Mouse (Mus musculus) adrenal gland, postnatal 10 days (tissue): ENCODE data around the gene F2. TPM values are rescaled to one million over a fixed set of nuclear protein-coding genes. Genes with fewer than 3 reads are reported as not detected.
"Not testable (repeated sequence)": the region's sequence is repeated elsewhere in the genome, so short reads cannot be mapped to it uniquely, and the experiment has no call there.

Source experiments
- DNase-seq: peaks from one replicate; pipeline ENCODE4 v3.0.0; 2021; ENCODE audit warnings: mixed read lengths
- total RNA-seq, 2 experiments: library from RNA; stranded (reverse); gene quantifications; 2 replicates each; pipeline ENCODE4 v1.2.3; 2021

F2 gene
- total RNA-seq, 2 experiments from 2014 or later: 156 to 377 TPM

DNA sequence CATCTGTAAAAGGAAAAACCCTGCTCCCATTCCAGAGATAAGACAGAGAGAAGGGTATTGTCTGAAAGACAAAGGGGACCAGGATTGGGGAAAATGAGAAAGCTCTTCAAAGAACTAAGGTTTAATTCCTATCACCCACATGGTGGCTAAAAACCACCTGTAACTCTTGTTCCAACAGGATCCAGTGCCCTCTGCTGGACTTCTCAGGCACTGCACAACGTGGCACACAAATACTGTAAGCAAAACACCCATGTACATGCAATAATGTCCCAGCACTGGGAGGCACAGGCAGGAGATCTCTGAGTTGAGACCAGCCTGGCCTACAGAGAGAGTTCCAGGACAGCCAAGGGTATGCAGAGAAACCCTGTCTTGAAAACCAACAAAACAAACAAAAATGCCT is 10.5 kb upstream of the F2 start:
- peak; percentile 61 for DNase-seq

DNA sequence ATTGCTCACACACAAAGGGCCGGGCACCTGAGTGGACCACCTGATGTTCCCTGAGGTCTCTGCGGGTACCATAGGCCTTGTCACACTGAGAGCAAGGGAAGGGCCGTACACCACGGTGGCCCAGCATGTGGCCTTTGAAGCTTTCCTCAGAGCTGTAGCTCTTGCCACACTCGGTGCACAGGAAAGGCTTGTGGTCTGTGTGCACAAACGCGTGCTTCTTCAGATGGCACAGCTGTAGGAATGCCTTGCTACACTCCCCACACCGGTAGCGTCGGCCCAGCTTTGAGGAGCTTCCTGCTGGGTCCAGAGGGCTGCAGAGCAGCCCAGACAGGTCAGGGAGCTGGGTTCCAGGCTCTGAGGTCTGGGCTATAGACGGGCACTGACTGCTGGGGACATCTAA is 9.6 kb upstream of the F2 start:
- DNase-seq: no peak

DNA sequence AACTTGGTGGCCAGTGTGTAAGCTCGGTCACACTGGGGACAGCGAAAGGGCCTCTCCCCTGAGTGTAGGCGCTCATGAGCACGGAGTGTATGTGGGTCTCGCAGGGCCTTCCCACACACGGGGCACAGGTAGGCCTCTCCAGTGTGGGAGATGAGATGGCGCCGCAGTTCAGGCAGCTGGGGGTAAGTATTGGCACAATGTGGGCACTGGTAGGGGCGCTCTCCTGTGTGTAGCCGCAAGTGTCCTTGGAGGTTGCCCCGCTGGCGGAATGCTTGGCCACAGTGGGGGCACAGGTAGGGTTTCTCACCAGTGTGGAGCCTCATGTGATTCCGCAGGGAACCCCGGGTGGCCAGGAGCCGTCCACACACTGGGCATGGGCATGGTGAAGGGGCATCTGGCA is 9.1 kb upstream of the F2 start:
- DNase-seq: no peak

DNA sequence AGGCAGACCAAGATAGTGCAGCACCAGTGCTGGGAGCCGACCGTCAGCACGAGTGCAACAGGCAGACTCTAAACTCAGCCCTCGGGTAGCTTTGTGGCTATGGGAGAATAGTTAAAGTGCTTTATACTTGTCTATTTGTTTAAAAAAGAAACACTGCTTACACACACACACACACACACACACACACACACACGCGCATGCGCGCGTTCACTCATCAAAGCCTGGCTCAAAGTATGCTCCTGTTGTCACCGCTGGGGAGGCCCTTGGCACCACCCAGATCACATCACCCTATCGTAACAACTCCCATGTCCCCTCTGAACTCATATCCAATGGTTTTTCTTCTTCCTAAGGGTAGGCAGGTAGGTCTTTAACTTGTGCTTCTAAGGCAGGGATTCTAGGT is 7.8 kb upstream of the F2 start:
- no peak for DNase-seq

DNA sequence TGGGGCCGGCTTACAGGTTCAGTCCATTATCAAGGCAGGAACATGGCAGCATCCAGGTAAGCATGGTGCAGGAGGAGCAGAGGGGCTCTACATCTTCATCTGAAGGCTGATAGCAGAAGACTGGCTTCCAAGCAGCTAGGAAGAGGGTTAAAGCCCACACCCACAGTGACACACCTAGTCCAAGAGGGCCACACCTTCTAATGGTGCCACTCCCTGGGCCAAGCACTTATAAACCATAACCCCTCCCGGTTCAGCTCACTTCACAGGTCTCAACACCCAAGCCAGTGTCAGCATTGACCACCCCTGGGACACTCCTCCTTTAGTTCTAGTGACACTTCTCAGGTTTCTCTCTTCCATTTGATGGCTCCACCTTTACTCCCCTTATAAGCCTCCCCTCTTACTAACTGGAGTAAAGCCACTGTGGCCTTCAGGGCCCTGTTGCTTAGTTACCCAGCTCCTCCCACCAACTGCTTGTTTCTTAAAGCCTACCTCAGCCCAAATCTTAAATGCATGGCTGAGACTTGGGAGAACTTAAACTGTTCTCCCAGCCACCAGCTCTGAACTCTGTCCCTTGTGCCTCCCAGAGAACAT is 6.7 kb upstream of the F2 start:
- no peak for DNase-seq

DNA sequence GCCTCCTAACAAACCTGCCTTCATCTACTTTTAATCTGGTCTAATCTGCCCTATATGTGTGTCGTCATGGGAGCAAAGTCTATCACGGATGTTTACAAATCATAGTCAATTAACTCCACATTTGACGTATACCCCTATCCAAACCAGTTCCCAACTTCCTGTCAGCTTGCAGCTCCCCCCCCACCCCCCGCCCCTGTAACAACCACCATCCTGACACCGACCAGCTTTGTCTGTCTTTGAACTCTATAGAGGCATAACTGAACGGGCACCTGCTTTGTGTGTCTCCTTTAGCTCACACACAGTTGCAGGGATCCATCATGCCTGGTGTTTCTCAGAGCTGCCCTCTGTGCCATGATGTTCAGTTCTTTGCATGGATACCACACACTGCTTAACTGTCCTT is 2.7 kb upstream of the F2 start:
- no peak for DNase-seq

DNA sequence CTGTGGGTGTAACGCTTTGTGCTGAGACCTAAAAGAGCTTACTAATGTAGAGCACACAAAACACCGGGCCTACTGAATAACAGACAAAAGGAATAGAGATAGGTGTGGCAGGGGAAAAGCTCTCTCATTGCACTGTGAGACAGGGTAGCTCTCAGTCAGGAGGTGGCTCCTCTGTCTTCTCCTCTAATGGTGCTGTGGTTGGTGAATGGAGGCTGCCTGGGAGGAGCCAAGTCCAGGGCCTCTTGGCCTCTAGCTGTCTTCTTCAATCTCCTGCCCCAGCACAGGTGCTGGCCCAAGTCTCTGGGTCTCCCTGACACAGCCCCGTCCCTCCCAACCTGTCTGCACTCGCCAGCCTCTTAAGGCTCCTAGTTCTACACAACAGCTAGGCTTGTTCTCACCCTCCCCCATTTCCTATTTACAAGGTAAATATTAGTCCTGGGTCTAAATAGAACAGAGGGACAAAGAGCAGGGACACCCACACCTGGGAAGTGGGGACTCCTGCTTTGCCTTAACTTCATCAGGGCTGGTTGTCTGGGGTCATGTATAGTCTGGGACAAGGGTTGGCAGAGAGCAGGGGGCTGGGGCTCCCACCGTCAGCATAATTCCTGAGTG is 619 bp upstream of the F2 start:
- DNase-seq: no peak

DNA sequence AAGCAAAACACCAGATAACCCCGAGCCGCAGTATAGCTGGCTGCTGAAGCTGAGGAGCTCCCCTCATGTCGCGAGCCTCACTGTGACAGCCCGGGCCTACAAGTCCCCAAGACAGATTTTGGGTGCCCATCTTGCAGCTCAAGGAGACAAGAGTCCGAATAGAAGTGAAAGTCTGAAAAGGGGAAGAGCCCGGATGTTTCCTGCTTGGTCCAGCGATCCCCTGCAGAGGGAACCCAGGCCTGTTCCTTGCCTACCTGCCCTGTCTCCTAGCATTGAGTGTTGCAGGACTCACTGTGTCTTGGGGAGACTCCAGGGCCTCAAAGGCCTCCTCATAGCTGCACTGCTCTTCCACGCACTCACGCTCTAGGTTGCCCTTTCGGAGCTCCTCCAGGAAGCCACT is 728 bp downstream of the F2 start:
- DNase-seq: no peak

DNA sequence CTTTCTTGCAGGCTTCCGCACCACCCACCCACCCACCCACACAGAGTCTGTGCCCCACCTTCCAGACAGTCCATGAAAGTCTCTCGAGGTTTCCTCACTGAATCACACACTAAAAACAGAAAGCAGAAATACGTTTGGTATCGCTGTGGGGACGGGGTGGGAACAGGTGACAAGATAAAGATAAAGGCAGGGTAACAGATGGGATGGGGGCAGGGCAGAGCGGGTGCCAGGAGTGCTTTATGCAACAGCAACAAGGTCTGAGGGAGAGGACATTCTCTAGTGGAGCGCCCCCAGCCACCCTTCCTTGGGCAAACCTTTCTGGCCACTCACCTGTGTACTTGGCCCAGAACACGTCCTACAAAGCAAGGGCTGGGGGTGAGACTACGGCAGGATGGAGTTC is 1.4 kb downstream of the F2 start:
- no peak for DNase-seq

DNA sequence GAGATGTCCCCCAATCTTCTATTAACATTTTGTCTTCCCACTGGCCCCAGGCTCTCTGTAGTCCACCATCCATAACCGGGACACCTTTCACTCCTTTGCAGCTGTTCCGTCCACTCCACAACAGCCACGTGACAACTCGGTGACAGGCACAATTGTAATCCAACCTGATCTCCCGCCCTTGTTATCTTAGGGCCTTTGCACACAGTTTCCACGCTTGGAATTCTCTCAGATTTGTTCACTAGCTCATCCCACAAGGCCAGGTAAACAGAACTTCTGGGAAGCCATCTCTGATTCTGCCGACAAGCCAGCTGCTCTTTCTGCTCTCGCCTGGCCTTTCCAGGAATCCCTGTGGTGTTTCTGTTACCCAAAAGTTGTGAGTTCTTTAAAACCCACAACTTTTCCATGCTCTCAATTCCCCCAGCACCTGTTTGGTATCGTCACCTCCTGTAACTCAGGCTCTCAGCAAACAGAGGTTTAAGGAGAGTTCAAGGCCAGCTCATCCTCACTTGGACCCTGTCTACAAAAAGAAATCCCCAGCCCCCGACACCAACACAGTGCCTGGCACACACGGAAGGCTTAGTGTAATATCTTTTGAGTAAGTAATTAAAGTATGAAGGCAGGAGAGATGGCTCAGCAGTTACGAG is 2.8 kb downstream of the F2 start:
- DNase-seq: no peak

DNA sequence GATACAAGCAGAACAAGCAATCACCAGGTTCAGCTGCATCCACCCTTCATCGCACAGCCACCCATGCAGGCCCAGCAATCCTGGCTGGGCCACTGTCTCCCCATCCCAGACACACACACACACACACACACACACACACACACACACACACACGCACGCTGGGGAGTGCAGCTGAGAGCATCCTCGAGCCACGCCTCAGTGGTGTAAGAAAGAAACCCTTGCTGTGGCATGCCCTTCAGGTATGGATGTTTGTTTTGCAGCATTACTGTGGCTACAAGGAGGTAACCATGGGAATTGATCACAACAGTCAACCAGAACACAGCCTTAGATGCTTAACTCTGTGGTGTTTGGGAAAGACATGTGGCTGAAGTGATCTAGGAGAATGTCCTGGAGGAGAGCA is 3.9 kb downstream of the F2 start:
- no peak for DNase-seq

DNA sequence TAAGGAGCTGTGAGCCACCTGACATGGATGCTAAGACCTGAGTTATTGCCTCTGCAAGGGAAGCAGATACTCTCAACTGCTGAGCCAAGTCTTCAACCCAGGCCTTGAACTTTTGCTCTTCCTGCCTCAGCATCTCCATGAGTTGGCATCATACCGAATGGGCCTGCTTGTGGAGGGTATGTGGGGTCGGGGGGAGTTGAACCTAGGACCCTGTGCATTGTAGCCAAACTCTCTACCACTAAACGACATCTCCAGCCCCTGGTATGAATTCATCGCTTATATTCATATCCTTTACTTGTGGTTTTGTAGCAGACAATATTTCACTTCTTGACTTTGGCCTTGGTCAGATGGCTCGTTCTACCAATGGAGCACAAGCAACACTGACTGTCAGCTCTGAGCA is 4.4 kb downstream of the F2 start:
- peak; percentile 26 for DNase-seq

DNA sequence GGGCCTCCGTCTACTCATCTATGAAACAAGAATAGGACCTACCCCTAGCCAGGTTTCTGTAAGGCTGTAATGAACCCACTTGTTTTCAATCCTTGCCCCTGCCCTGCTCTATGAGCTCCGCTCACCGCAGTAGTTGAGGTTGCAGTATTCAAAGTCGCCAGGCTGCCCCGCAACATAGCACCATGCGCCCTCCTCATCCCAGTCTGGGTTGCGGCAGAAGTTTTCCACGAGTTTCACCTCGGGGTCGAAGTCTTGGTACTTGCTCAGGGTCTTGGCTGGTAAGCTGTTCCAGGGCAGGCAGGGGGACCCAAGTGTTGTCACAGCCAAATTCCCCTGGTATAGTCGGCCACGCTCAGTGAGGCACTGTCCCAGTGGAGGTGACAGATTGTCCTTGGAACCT is 5.8 kb downstream of the F2 start:
- DNase-seq: no peak

DNA sequence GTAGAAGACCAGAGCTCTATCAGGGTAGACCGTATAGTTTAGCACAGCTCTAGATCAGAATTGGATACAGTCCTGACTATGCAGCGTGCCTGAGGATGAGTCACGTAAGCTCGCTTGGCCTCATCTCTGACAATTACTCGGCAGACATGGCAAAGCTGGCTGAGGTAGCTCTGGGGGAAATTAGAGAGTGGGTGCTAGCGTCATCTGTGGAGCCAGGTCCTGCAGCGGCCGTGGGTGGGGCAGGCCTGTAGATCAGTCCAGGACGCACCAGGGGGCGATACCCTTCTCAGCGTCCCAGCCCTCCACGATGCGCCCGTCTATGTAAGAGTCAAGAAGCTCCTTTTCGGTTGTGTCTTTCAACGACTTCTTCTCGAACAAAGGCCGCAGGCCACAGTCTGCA is 6.5 kb downstream of the F2 start:
- DNase-seq: peak; percentile 28

DNA sequence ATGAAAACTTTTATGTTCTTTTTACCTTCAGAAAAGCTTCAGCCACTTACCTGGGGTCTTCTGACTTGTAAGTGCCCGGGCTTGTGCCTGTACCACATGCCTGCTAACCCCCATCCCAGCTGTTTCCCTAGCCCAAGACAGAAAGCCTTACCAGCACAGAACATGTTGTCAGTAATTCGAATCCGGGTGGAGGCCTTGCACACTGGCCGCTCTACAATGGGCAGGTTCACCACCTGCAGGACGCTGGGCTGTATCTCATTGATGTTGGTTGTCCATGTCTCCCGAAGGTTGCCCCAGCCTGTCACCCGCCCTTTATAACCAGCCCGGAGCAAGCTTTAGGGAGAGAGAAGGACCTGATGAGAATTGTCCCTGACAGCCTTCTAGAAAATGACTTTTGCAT is 8.0 kb downstream of the F2 start:
- DNase-seq: no peak

DNA sequence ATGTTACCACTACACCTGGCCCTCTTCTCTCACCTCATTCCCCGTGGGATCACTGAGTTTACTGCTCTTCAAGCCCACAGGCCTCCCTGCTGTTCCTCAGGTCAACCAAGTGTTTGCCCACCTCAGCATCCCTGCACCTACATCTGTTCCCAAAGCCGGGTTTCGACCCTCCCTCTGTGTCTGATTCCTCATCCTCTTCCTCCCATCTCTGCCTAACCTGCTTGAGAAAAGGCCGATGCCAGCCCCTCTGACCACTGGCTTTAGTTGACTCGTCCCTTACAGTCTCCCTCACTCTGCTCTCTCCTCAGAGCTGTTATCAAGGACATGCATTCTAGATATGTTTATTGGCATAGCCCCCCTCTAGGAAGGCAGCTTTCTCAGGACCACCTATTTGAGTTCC is 8.7 kb downstream of the F2 start:
- DNase-seq: no peak

DNA sequence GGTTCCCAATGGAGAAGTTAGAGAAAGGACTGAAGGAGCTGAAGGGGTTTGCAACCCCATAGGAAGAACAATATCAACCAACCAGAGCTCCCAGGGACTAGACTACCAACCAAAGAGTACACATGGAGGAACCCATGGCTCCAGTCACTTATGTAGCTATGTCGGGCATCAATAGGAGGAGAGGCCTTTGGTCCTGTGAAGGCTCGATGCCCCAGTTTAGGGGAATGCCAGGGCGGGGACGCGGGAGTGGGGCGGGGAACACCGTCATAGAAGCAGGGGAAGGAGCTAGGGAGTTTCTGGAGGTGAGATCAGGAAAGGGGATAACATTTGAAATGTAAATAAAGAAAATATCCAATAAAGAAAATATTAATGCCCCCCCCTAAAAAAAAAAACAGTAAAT is 12.8 kb downstream of the F2 start:
- DNase-seq: not testable (repeated sequence)

DNA sequence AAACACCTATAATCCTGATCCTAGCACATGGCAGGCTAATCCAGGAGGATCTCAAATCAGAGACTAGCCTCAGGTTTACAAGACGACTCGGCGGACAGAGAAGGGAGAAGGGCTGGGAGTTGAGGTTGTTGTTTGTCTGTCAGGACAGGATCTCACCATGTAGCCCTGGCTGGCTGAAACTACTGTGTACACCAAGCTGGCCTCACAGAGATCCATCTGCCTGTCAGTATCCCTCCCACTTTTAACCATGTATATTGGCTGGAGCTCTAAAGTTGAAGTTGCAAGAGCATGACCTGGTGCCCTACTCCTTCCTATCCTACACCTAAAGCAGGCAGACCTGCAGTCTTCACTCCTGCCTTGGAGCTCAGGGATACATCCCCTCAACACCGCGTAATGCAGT is 13.9 kb downstream of the F2 start:
- no peak for DNase-seq

DNA sequence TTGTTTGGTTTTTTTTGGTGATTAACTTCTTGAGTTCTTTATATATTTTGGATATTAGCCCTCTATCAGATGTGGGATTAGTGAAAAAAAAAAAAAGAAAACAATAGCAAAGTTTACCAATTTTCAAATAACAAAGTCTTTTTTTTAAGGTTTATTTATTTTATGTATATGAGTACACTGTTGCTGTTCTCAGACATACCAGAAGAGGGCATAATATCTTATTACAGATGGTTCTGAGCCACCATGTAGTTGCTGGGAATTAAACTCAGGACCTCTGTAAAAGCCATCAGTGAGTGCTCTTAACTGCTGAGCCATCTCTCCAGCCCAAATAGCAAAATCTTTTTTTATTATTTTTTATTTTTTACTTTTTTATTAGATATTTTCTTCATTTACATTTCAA is 26.8 kb downstream of the F2 start:
- DNase-seq: not testable (repeated sequence)

DNA sequence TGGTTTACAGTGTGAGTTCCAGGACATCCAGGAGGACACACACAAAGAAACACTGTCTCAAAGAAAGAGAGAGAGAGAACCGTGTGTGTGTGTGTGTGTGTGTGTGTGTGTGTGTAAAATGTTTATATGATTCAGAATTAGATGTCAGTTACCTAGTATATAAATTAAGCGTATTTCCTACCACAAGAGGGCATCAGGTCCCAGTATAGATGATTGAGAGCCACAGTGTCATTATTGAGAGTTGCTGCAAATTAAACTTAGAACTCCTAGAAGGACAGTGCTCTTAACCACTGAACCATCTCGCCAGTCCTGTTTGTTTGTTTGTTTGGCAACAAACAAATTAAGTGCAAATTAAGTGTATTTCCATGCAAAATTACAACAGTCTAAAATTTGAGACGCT is 33.8 kb downstream of the F2 start:
- DNase-seq: no peak

DNA sequence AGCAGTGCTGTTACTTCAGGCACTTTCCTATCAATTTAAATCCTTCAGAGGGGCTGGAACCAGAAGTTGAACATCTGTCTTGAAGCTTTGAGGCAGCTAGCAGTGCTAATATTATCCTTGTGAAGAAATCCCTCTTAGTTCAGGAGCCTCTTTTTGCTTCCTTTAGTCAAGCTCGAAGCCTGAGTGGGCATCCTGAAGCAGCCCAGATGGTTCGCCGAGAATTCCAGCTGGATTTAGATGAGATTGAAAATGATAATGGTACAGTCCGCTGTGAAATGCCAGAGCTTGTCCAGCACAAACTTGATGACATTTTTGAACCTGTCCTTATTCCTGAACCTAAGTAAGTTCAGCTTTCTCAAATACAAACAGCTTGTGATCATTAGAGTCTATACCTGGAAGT is 35.7 kb downstream of the F2 start:
- no peak for DNase-seq

DNA sequence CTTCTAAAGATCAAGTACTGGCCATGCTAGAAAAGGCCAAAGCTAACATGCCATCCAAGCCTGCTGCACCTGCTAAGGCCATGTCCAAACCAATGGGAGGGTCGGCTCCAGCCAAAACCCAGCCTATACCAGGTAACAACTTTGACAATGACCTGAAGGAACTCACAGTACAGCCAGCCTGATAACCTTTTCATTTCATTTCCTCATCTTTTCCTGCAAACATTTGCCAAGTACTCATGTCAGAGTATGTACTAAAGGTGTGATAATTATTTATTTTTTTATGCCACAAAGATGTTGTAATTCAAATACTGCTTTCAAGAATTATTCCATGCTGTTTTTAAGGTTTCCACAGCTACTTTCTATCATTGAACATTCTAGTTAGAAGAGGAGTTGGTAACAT is 50.0 kb downstream of the F2 start:
- DNase-seq: no peak

DNA sequence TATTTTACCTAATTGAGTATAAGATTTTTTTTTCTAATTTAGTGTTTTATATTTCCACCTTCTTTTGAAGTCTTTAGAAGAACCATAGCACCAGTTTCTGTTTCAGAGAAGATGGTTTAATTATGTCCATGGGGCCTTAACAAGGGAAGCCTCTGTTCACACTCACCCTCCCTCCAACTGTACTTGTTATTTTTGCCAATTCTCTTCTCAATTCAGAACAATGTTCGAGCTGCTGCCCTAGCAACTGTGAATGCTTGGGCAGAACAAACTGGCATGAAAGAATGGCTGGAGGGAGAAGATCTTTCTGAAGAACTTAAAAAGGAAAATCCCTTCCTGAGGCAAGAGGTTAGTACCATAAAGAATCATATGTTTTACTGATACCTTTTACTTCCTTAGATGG is 55.3 kb downstream of the F2 start:
- DNase-seq: no peak
